Mouse (Mus musculus): ENCODE measurements around the gene Bloc1s1. TPM values are rescaled to one million over a fixed set of nuclear protein-coding genes. Genes with fewer than 3 reads are reported as not detected.
A peak's percentile ranks its signal among the peaks of the same experiment; 100 is the strongest.

The Bloc1s1 gene
- polyA plus RNA-seq, 1 experiment from 2014 or later: 208 TPM

- ATAC-seq (ENCODE audit: insufficient read depth, low FRiP score, low read depth): 0 out of 2 replicates have a peak, but pooled peaks have one; percentile 1
- under 1% methylated on average over 40 of the region's 40 CpGs for WGBS
- H3K4me3 ChIP-seq (replicated peaks): peak overlapping the region; percentile 67
- H3K4me1 ChIP-seq: peaks cover 22% of the 10 kb centered on the region
- H3K36me3 ChIP-seq: 0 out of 2 replicates have a peak, but pooled peaks cover 2% of the 10 kb centered on the region
- H3K27me3 ChIP-seq (replicated peaks): no peaks in the 10 kb centered on the region; the same call in 1 of the 2 replicates
- peak overlapping the region; percentile 92 for H3K27ac ChIP-seq
- peak overlapping the region; percentile 90 for H3K4me2 ChIP-seq
- no peaks in the 10 kb centered on the region for H3K9me3 ChIP-seq
- H3K9ac ChIP-seq: peak overlapping the region; percentile 66
These were observed 33.2 kb downstream of the Bloc1s1 start for GRCm38 (mm10) chr10:128890383-128891295.

- no peak for ATAC-seq (ENCODE audit: insufficient read depth, low FRiP score, low read depth)
- H3K4me1 ChIP-seq: peaks cover 22% of the 10 kb centered on the region
- no peak overlapping the region for H3K27ac ChIP-seq
These were observed 34.0 kb downstream of the Bloc1s1 start for GRCm38 (mm10) chr10:128889846-128890245.

DNA sequence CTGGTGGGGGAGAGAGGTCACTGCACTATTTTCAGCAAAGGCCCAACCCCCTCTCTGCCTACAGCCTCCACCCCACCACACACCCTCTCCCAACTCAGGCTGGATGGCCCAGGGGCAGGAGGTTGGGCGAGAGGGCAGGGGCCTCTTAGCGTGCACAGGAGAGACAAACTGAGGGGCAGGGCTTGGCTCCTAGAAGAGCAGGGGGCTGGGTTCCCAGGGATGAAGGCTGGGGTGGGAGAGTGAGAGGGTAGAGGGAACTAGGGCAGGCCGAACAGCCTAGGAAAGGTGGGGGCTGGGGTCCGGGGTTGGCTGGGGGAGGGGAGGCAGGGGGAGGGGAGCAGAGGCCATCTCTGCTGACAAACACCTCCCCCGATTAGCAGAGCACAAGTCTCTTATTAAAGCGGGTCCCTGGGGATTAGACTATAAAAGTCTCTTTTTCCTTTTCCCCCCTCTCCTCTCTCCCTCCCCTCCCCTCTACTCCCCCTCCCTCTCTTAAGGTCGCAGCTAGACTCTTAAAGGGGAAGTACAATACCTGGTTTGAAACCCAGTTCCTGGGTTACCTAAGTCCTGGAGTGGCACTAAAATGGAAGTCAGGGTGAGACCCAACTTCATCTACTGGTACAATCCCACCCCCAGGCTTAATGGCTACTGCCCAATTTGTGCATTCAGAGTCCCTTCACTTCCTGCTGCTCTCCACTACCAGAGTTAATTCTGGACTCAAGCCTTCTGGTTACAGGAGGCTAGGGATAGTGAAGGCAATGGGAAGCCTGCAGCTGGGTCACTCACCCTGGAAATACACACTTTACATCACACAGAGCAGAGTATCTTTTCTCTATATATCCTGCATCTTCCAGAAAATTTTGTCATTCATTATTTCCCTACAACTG lies 34.7 kb downstream of the Bloc1s1 start:
- Histone ChIP-seq H3K27ac (0 out of 2 replicates have a peak overlapping the region, but pooled peaks have one; percentile 28), H3K4me2 (peak overlapping the region; percentile 90), H3K9ac (no peak overlapping the region), H3K4me1 (peaks cover 22% of the 10 kb centered on the region), H3K4me3 (replicated peaks) (peak overlapping the region; percentile 29), H3K9me3 (no peaks in the 10 kb centered on the region), H3K27me3 (replicated peaks) (no peaks in the 10 kb centered on the region), H3K36me3 (0 out of 2 replicates have a peak, but pooled peaks cover 5% of the 10 kb centered on the region)
- ATAC-seq (ENCODE audit: insufficient read depth, low FRiP score, low read depth): 0 out of 2 replicates have a peak, but pooled peaks have one; percentile 32
- WGBS: 5% methylated on average over 7 of the region's 7 CpGs

More at GRCm38 (mm10) chr10:128889846-128890245, 34.0 kb downstream of the Bloc1s1 start:
- peak overlapping the region; percentile 67 for H3K4me3 ChIP-seq (replicated peaks)
- WGBS: 29% methylated on average over 1 of the region's 2 CpGs
- no peaks in the 10 kb centered on the region; the same call in 1 of the 2 replicates for H3K27me3 ChIP-seq (replicated peaks)
- peak overlapping the region; percentile 90 for H3K4me2 ChIP-seq
- no peak overlapping the region for H3K9ac ChIP-seq
- H3K9me3 ChIP-seq: no peaks in the 10 kb centered on the region
- 0 out of 2 replicates have a peak, but pooled peaks cover 5% of the 10 kb centered on the region for H3K36me3 ChIP-seq

DNA sequence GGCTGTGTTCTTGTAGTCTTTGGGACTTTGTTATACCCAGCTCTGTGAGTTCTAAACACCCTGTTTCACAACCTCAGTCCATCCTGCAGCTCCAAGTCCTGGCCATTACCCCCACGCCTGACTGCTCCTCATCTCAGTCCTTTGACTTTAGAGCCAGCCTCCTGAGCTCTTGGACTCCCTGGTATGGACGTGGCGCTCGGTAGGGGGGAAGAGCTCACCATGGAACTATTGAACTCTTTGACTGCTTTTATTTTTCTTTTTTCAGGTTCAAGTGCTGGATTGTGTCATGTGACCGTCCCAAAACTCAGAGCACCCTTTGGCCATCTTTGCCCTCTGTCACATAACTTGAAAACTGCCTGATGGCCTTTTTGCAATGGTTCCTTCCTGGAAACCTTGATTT lies 41.8 kb downstream of the Bloc1s1 start:
- H3K9ac ChIP-seq: no peak overlapping the region
- no peak for ATAC-seq (ENCODE audit: insufficient read depth, low FRiP score, low read depth)
- 89% methylated on average over 5 of the region's 5 CpGs for WGBS
- no peaks in the 10 kb centered on the region for H3K4me1 ChIP-seq
- H3K4me2 ChIP-seq: no peak overlapping the region
- H3K4me3 ChIP-seq (replicated peaks): no peak overlapping the region
- no peak overlapping the region for H3K27ac ChIP-seq
- H3K9me3 ChIP-seq: no peaks in the 10 kb centered on the region
- no peaks in the 10 kb centered on the region for H3K27me3 ChIP-seq (replicated peaks)
- H3K36me3 ChIP-seq: peaks cover 8% of the 10 kb centered on the region; the same call in 1 of the 2 replicates

DNA sequence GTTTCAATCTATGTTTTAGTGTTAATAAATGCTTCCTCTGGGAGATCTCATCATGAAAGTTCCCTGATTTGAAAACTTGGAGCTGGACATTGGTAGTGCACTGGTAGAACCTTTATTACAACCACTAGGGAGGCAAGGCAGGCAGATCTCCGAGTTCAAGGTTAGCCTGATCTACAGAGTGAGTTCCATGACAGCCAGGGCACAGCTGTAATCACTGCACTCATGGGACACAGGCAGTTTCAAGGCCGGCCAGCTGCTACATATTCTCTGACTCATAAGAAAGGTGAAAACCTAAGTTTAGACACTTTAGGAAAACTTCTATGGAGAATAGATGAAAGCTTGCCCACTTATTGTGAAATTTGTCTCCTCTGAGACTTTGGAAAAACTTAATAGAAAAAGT lies 45.0 kb downstream of the Bloc1s1 start:
- Histone ChIP-seq H3K27ac (no peak overlapping the region), H3K36me3 (peaks cover 8% of the 10 kb centered on the region; the same call in 1 of the 2 replicates), H3K4me3 (replicated peaks) (no peak overlapping the region), H3K4me1 (no peaks in the 10 kb centered on the region), H3K9me3 (no peaks in the 10 kb centered on the region), H3K27me3 (replicated peaks) (no peaks in the 10 kb centered on the region), H3K4me2 (no peak overlapping the region), H3K9ac (no peak overlapping the region)
- no peak for ATAC-seq (ENCODE audit: insufficient read depth, low FRiP score, low read depth)
- 77% methylated on average over 2 of the region's 2 CpGs for WGBS

DNA sequence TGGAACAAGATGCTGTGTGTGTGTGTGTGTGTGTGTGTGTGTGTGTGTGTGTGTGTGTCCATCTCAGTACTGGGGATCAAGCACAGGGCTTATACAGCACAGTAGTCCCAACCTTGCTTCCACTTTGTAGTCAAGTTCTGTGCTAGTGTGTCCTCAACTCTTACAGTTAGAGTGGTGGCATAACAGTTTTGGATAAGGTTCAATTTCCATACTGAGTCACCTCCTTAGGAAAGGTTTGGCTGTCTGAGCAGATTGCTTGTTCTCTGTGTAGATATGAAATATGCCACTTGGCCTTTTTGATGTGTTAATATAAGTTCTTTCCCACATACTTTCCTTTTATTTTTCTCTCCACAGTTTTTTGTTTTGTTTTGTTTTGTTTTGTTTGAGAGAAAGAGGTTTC lies 45.5 kb downstream of the Bloc1s1 start:
- no peak for ATAC-seq (ENCODE audit: insufficient read depth, low FRiP score, low read depth)
- no peaks in the 10 kb centered on the region for H3K9me3 ChIP-seq
- no peak overlapping the region for H3K27ac ChIP-seq
- H3K27me3 ChIP-seq (replicated peaks): no peaks in the 10 kb centered on the region
- peaks cover 8% of the 10 kb centered on the region; the same call in 1 of the 2 replicates for H3K36me3 ChIP-seq
- no peak overlapping the region for H3K4me2 ChIP-seq
- no peaks in the 10 kb centered on the region for H3K4me1 ChIP-seq
- no peak overlapping the region for H3K4me3 ChIP-seq (replicated peaks)
- H3K9ac ChIP-seq: no peak overlapping the region

DNA sequence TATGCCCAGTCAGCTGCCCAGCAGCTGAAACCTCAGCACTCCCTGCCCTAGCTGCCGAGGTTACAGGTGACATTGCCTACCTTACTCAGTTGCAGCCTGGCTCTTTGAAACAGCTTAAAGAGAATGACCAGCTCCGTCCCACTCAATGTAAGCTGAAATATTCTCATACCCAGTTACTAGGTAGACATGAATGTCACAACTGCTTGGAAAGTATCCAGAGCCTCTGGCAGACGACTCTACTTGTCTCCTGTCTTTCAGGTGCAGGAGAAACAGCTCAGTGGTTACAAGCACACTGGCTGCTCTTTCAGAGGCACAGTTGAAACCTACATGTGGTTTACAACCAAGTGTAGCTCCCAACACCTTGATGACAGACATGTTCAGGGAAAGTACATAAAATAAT lies 53.5 kb downstream of the Bloc1s1 start:
- H3K9ac ChIP-seq: no peak overlapping the region
- H3K4me2 ChIP-seq: no peak overlapping the region
- 92% methylated on average over 3 of the region's 3 CpGs for WGBS
- ATAC-seq (ENCODE audit: insufficient read depth, low FRiP score, low read depth): no peak
- H3K27me3 ChIP-seq (replicated peaks): no peaks in the 10 kb centered on the region
- no peaks in the 10 kb centered on the region for H3K9me3 ChIP-seq
- H3K4me3 ChIP-seq (replicated peaks): no peak overlapping the region
- no peak overlapping the region for H3K27ac ChIP-seq
- H3K36me3 ChIP-seq: peaks cover 15% of the 10 kb centered on the region; the same call in 1 of the 2 replicates
- no peaks in the 10 kb centered on the region for H3K4me1 ChIP-seq

Other genes starting within 250 kb of the Bloc1s1 start
- 14.4 and 16.2 TPM in 2 replicates for gene Suox, start 250.0 kb downstream of the Bloc1s1 start, polyA plus RNA-seq (2015; fragmentation: Nextera tagmentation; extraction: Ambion mirVana)
- 68.9 and 75.1 TPM in 2 replicates for gene Rab5b, start 227.8 kb downstream of the Bloc1s1 start, polyA plus RNA-seq (2015; fragmentation: Nextera tagmentation; extraction: Ambion mirVana)
- gene Pmel, start 219.8 kb downstream of the Bloc1s1 start, polyA plus RNA-seq (2015; fragmentation: Nextera tagmentation; extraction: Ambion mirVana): 1.3 and 1.9 TPM in 2 replicates
- gene Cdk2, start 219.0 kb downstream of the Bloc1s1 start, polyA plus RNA-seq (2015; fragmentation: Nextera tagmentation; extraction: Ambion mirVana): 79.8 and 89.1 TPM in 2 replicates
- gene Dgka, start 179.2 kb downstream of the Bloc1s1 start, polyA plus RNA-seq (2015; fragmentation: Nextera tagmentation; extraction: Ambion mirVana): 15.9 and 18.0 TPM in 2 replicates
- gene Pym1, start 176.1 kb downstream of the Bloc1s1 start, polyA plus RNA-seq (2015; fragmentation: Nextera tagmentation; extraction: Ambion mirVana): 36.1 TPM in 2 replicates
- 1.2 and 2.0 TPM in 2 replicates for gene Mmp19, start 133.1 kb downstream of the Bloc1s1 start, polyA plus RNA-seq (2015; fragmentation: Nextera tagmentation; extraction: Ambion mirVana)
- 49.8 and 50.6 TPM in 2 replicates for gene Dnajc14, start 120.0 kb downstream of the Bloc1s1 start, polyA plus RNA-seq (2015; fragmentation: Nextera tagmentation; extraction: Ambion mirVana)
- 15.4 and 16.3 TPM in 2 replicates for gene Tmem198b, start 119.7 kb downstream of the Bloc1s1 start, polyA plus RNA-seq (2015; fragmentation: Nextera tagmentation; extraction: Ambion mirVana)
- gene Sarnp, start 106.7 kb downstream of the Bloc1s1 start, polyA plus RNA-seq (2015; fragmentation: Nextera tagmentation; extraction: Ambion mirVana): 187 and 207 TPM in 2 replicates
- 92.8 and 95.7 TPM in 2 replicates for gene Ormdl2, start 102.4 kb downstream of the Bloc1s1 start, polyA plus RNA-seq (2015; fragmentation: Nextera tagmentation; extraction: Ambion mirVana)
- 4.4 and 4.7 TPM in 2 replicates for gene Gdf11, start 32.3 kb downstream of the Bloc1s1 start, polyA plus RNA-seq (2015; fragmentation: Nextera tagmentation; extraction: Ambion mirVana)
- gene Cd63, start 23.0 kb downstream of the Bloc1s1 start, polyA plus RNA-seq (2015; fragmentation: Nextera tagmentation; extraction: Ambion mirVana): 693 and 758 TPM in 2 replicates
- gene Rdh5, start 1.1 kb downstream of the Bloc1s1 start, polyA plus RNA-seq (2015; fragmentation: Nextera tagmentation; extraction: Ambion mirVana): 12.9 and 15.0 TPM in 2 replicates
- 5.2 and 5.7 TPM in 2 replicates for gene Itga7, start 9.8 kb upstream of the Bloc1s1 start, polyA plus RNA-seq (2015; fragmentation: Nextera tagmentation; extraction: Ambion mirVana)
- gene Mettl7b, start 37.0 kb upstream of the Bloc1s1 start, polyA plus RNA-seq (2015; fragmentation: Nextera tagmentation; extraction: Ambion mirVana): 2.2 and 2.8 TPM in 2 replicates
- gene Olfr9, start 65.4 kb upstream of the Bloc1s1 start, polyA plus RNA-seq (2015; fragmentation: Nextera tagmentation; extraction: Ambion mirVana): not detected in 2 replicates
- not detected in 2 replicates for gene Olfr763, start 86.8 kb upstream of the Bloc1s1 start, polyA plus RNA-seq (2015; fragmentation: Nextera tagmentation; extraction: Ambion mirVana)
- not detected in 2 replicates for gene Olfr764-ps1, start 115.9 kb upstream of the Bloc1s1 start, polyA plus RNA-seq (2015; fragmentation: Nextera tagmentation; extraction: Ambion mirVana)
- gene Olfr765, start 126.0 kb upstream of the Bloc1s1 start, polyA plus RNA-seq (2015; fragmentation: Nextera tagmentation; extraction: Ambion mirVana): not detected in 2 replicates
- gene Olfr766-ps1, start 144.9 kb upstream of the Bloc1s1 start, polyA plus RNA-seq (2015; fragmentation: Nextera tagmentation; extraction: Ambion mirVana): not detected in 2 replicates
- gene Olfr767, start 158.9 kb upstream of the Bloc1s1 start, polyA plus RNA-seq (2015; fragmentation: Nextera tagmentation; extraction: Ambion mirVana): not detected in 2 replicates
- not detected in 2 replicates for gene Olfr768, start 175.3 kb upstream of the Bloc1s1 start, polyA plus RNA-seq (2015; fragmentation: Nextera tagmentation; extraction: Ambion mirVana)
- not detected in 2 replicates for gene Olfr769, start 193.8 kb upstream of the Bloc1s1 start, polyA plus RNA-seq (2015; fragmentation: Nextera tagmentation; extraction: Ambion mirVana)
- gene Olfr770, start 215.0 kb upstream of the Bloc1s1 start, polyA plus RNA-seq (2015; fragmentation: Nextera tagmentation; extraction: Ambion mirVana): not detected in 2 replicates
- not detected in 2 replicates for gene Olfr771, start 240.7 kb upstream of the Bloc1s1 start, polyA plus RNA-seq (2015; fragmentation: Nextera tagmentation; extraction: Ambion mirVana)

Data from stomach, embryonic 15.5 days (tissue).